Mouse (Mus musculus): ENCODE measurements around the gene Olfr699.

DNA sequence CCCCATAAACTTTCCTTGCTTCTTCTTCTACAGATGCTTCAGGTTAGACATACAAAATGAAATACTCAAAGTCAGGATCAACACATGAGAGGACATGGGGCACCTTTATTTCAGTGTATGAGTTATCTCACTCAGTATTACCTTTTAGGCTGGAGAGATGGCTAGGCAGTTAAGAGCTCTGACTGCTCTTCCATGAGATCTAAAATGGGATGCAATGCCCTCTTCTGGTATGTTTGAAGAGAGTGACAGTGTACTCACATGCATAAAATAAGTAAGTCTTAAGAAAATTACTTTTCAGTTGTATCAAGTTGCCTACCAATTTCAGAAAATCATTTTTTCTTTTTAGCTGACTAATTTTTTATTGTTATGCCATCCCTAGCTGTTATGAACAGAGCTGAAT lies 4.7 kb downstream of the Olfr699 start:
- TF ChIP-seq GATA1 (IDR thresholded peaks at IDR 0.05; ENCODE audit: low read length) (no peak), TAL1 (IDR thresholded peaks at IDR 0.05; ENCODE audit: low read length) (no peak)

Measured in erythroblast, embryonic 14.5 days (primary cell).